Mouse (Mus musculus): Measurements from ENCODE around the gene Ly75.

- TF ChIP-seq POLR2A (IDR thresholded peaks at IDR 0.05; ENCODE audit: low read depth, low read length), result no peak
- TF ChIP-seq CTCF (conservative IDR thresholded peaks at IDR 0.05; ENCODE audit: insufficient read depth, insufficient read length, low read depth, low read length), result no peak
Observed at GRCm38 (mm10) chr2:60327581-60327980, 55.5 kb downstream of the Ly75 start.

All from kidney, adult 2 months (tissue).